Mouse (Mus musculus) CH12.LX (cell line): ENCODE data around the gene Igfbp2.

ENCODE experiments used
- CHD1 ChIP-seq: IDR thresholded peaks from 2 replicates; pipeline ENCODE4 v1.6.1; 2012; ENCODE audit warnings: low read depth, low read length, improper control_type of control experiment, inconsistent platforms
- CTCF ChIP-seq, 2 experiments: IDR thresholded peaks in 1 of 2; conservative IDR thresholded peaks in 1 of 2; 2 replicates each; pipeline ENCODE4 v1.5.1; 2011 to 2012; ENCODE audit warnings: low read depth in 2 of 2, low read length in 2 of 2, improper control_type of control experiment in 1 of 2, inconsistent platforms in 1 of 2, mild to moderate bottlenecking in 1 of 2, moderate library complexity in 1 of 2
- EP300 ChIP-seq: IDR thresholded peaks from 2 replicates; pipeline ENCODE4 v1.6.1; 2011; ENCODE audit warnings: low read length, improper control_type of control experiment
- IRF4 ChIP-seq: IDR thresholded peaks from 2 replicates; pipeline ENCODE4 v1.6.1; 2014; ENCODE audit warnings: low read depth, mild to moderate bottlenecking, inconsistent platforms, low read length, improper control_type of control experiment
- KAT2A ChIP-seq: IDR thresholded peaks from 2 replicates; pipeline ENCODE4 v1.6.1; 2012; ENCODE audit warnings: low read length, improper control_type of control experiment, inconsistent platforms; ENCODE audit not compliant: insufficient replicate concordance
- POLR2A ChIP-seq: IDR thresholded peaks from 2 replicates; pipeline ENCODE4 v1.6.1; 2011; ENCODE audit warnings: low read depth, mild to moderate bottlenecking, improper control_type of control experiment, low read length
- TCF12 ChIP-seq: IDR thresholded peaks from 2 replicates; pipeline ENCODE4 v1.6.1; 2014; ENCODE audit warnings: low read depth, mild to moderate bottlenecking, inconsistent platforms, low read length, improper control_type of control experiment
- USF1 ChIP-seq: IDR thresholded peaks from 2 replicates; pipeline ENCODE4 v1.6.1; 2014; ENCODE audit warnings: low read depth, mild to moderate bottlenecking, inconsistent platforms, low read length, improper control_type of control experiment

DNA sequence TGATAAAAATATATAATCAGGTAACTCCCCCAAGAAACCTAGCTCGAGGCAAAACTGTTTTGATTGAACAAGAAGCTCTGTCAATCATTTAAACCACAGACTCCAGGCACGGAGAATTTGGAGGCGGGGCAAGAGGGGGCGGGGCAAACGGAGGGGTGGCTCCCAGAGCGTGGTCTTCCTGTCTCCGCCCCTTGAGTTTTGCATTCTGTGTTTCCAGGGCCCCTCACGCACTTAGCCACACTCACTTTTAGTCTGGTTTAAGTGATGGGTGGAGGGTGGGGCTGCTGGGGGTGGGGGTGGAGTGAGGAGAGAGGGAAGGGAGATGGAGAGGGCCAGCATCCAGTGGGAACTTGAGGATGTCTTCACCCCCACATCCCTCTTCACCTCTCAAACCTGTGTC is 48.2 kb downstream of the Igfbp2 start:
- no peak for TF ChIP-seq EP300
- no peak for TF ChIP-seq CTCF (conservative IDR thresholded peaks at IDR 0.05 in 1 of 2, IDR thresholded peaks at IDR 0.05 in 1 of 2; ENCODE audit: low read depth in 2 of 2, low read length in 2 of 2)
- TF ChIP-seq IRF4, result no peak
- TF ChIP-seq CHD1, result no peak
- no peak for TF ChIP-seq KAT2A
- TF ChIP-seq TCF12, result no peak
- no peak for TF ChIP-seq POLR2A
- TF ChIP-seq USF1, result no peak
